Mouse (Mus musculus): ENCODE results near the gene Golga1. TPM values are rescaled to one million over a fixed set of nuclear protein-coding genes. Genes with fewer than 3 reads are reported as not detected.

Gene Golga1
- polyA plus RNA-seq, 1 experiment = 129 TPM

GRCm38 (mm10) chr2:38973223-38973622 is 92.1 kb downstream of the Golga1 start:
- TF ChIP-seq CTCF (IDR thresholded peaks at IDR 0.05; ENCODE audit: insufficient read depth, low read depth, low read length) = no peak
- no peak for TF ChIP-seq POLR2A (IDR thresholded peaks at IDR 0.05; ENCODE audit: insufficient read depth, low read depth, low read length)
- no peak overlapping the region for H3K27ac ChIP-seq (ENCODE audit: insufficient read depth, low read depth, low read length)
- 53% methylated on average over 2 of the region's 2 CpGs for WGBS
- 0 out of 2 replicates have a peak, but pooled peaks cover 3% of the 10 kb centered on the region for H3K4me1 ChIP-seq (ENCODE audit: control insufficient read depth, insufficient read depth, low read length)
- no peak overlapping the region for H3K4me3 ChIP-seq (ENCODE audit: insufficient read depth, low read depth, low read length)

GRCm38 (mm10) chr2:38970057-38970456 is 95.3 kb downstream of the Golga1 start:
- TF ChIP-seq CTCF (IDR thresholded peaks at IDR 0.05; ENCODE audit: insufficient read depth, low read depth, low read length) (no peak), POLR2A (IDR thresholded peaks at IDR 0.05; ENCODE audit: insufficient read depth, low read depth, low read length) (no peak)
- WGBS = 74% methylated on average over 5 of the region's 5 CpGs
- no peak overlapping the region for H3K4me3 ChIP-seq (ENCODE audit: insufficient read depth, low read depth, low read length)
- H3K4me1 ChIP-seq (ENCODE audit: control insufficient read depth, insufficient read depth, low read length) = 0 out of 2 replicates have a peak, but pooled peaks cover 3% of the 10 kb centered on the region
- no peak overlapping the region for H3K27ac ChIP-seq (ENCODE audit: insufficient read depth, low read depth, low read length)

GRCm38 (mm10) chr2:38969650-38970049 is 95.7 kb downstream of the Golga1 start:
- H3K4me3 ChIP-seq (ENCODE audit: insufficient read depth, low read depth, low read length) = no peak overlapping the region
- no peak overlapping the region for H3K27ac ChIP-seq (ENCODE audit: insufficient read depth, low read depth, low read length)
- no peak for TF ChIP-seq POLR2A (IDR thresholded peaks at IDR 0.05; ENCODE audit: insufficient read depth, low read depth, low read length)
- no peak for TF ChIP-seq CTCF (IDR thresholded peaks at IDR 0.05; ENCODE audit: insufficient read depth, low read depth, low read length)
- WGBS = 95% methylated on average over 2 of the region's 2 CpGs
- H3K4me1 ChIP-seq (ENCODE audit: control insufficient read depth, insufficient read depth, low read length) = 0 out of 2 replicates have a peak, but pooled peaks cover 3% of the 10 kb centered on the region

Other genes starting within 250 kb of the Golga1 start
- gene Nr6a1, start 137.9 kb downstream of the Golga1 start, polyA plus RNA-seq (2012; ENCODE audit: insufficient read depth, insufficient read length, low replicate concordance, missing spikeins) = not detected in 2 replicates
- not detected in 2 replicates for gene Olfml2a, start 133.6 kb downstream of the Golga1 start, polyA plus RNA-seq (2012; ENCODE audit: insufficient read depth, insufficient read length, low replicate concordance, missing spikeins)
- gene Wdr38, start 68.1 kb downstream of the Golga1 start, polyA plus RNA-seq (2012; ENCODE audit: insufficient read depth, insufficient read length, low replicate concordance, missing spikeins) = not detected in 2 replicates
- gene Arpc5l, start 60.2 kb downstream of the Golga1 start, polyA plus RNA-seq (2012; ENCODE audit: insufficient read depth, insufficient read length, low replicate concordance, missing spikeins) = not detected in 2 replicates
- gene Rpl35, start 59.9 kb downstream of the Golga1 start, polyA plus RNA-seq (2012; ENCODE audit: insufficient read depth, insufficient read length, low replicate concordance, missing spikeins) = not detected in 2 replicates
- gene Scai, start 125.2 kb upstream of the Golga1 start, polyA plus RNA-seq (2012; ENCODE audit: insufficient read depth, insufficient read length, low replicate concordance, missing spikeins) = not detected in 2 replicates
- gene Ppp6c, start 160.9 kb upstream of the Golga1 start, polyA plus RNA-seq (2012; ENCODE audit: insufficient read depth, insufficient read length, low replicate concordance, missing spikeins) = not detected in 2 replicates